Mouse (Mus musculus) CH12.LX (cell line): ENCODE measurements around the gene Bcl11a.

Source experiments
- CTCF ChIP-seq, 2 experiments: IDR thresholded peaks in 1 of 2; conservative IDR thresholded peaks in 1 of 2; 2 replicates each; pipeline ENCODE4 v1.5.1; 2011 to 2012; ENCODE audit warnings: low read depth in 2 of 2, low read length in 2 of 2, improper control_type of control experiment in 1 of 2, inconsistent platforms in 1 of 2, mild to moderate bottlenecking in 1 of 2, moderate library complexity in 1 of 2
- EP300 ChIP-seq: IDR thresholded peaks from 2 replicates; pipeline ENCODE4 v1.6.1; 2011; ENCODE audit warnings: low read length, improper control_type of control experiment
- GABPA ChIP-seq: IDR thresholded peaks from 2 replicates; pipeline ENCODE4 v1.6.1; 2012; ENCODE audit warnings: low read depth, low read length, improper control_type of control experiment, inconsistent platforms; ENCODE audit not compliant: insufficient replicate concordance
- IRF4 ChIP-seq: IDR thresholded peaks from 2 replicates; pipeline ENCODE4 v1.6.1; 2014; ENCODE audit warnings: low read depth, mild to moderate bottlenecking, inconsistent platforms, low read length, improper control_type of control experiment
- JUND ChIP-seq: conservative IDR thresholded peaks from 2 replicates; pipeline ENCODE4 v1.6.1; 2011; ENCODE audit warnings: low read depth, low read length, improper control_type of control experiment
- KAT2A ChIP-seq: IDR thresholded peaks from 2 replicates; pipeline ENCODE4 v1.6.1; 2012; ENCODE audit warnings: low read length, improper control_type of control experiment, inconsistent platforms; ENCODE audit not compliant: insufficient replicate concordance
- MAX ChIP-seq: IDR thresholded peaks from 2 replicates; pipeline ENCODE4 v1.6.1; 2011; ENCODE audit warnings: low read length, improper control_type of control experiment
- NELFE ChIP-seq: IDR thresholded peaks from 2 replicates; pipeline ENCODE4 v1.6.1; 2011; ENCODE audit warnings: low read depth, low read length, improper control_type of control experiment
- POLR2A ChIP-seq: IDR thresholded peaks from 2 replicates; pipeline ENCODE4 v1.6.1; 2011; ENCODE audit warnings: low read depth, mild to moderate bottlenecking, improper control_type of control experiment, low read length
- RAD21 ChIP-seq: IDR thresholded peaks from 2 replicates; pipeline ENCODE4 v1.6.1; 2011; ENCODE audit warnings: low read depth, mild to moderate bottlenecking, low read length, improper control_type of control experiment, moderate library complexity
- SIN3A ChIP-seq: IDR thresholded peaks from 2 replicates; pipeline ENCODE4 v1.6.1; 2012; ENCODE audit warnings: low read length, improper control_type of control experiment, inconsistent platforms
- UBTF ChIP-seq: IDR thresholded peaks from 2 replicates; pipeline ENCODE4 v1.6.1; 2012; ENCODE audit warnings: low read depth, mild to moderate bottlenecking, inconsistent platforms, low read length, improper control_type of control experiment, moderate library complexity
- USF1 ChIP-seq: IDR thresholded peaks from 2 replicates; pipeline ENCODE4 v1.6.1; 2014; ENCODE audit warnings: low read depth, mild to moderate bottlenecking, inconsistent platforms, low read length, improper control_type of control experiment
- ZC3H11A ChIP-seq: IDR thresholded peaks from 2 replicates; pipeline ENCODE4 v1.6.1; 2012; ENCODE audit warnings: low read depth, mild to moderate bottlenecking, inconsistent platforms, low read length, improper control_type of control experiment

GRCm38 (mm10) chr11:24060428-24060827 lies 17.4 kb upstream of the Bcl11a start:
- no peak for TF ChIP-seq JUND
- no peak for TF ChIP-seq POLR2A
- no peak for TF ChIP-seq MAX
- TF ChIP-seq CTCF (conservative IDR thresholded peaks at IDR 0.05 in 1 of 2, IDR thresholded peaks at IDR 0.05 in 1 of 2; ENCODE audit: low read depth in 2 of 2, low read length in 2 of 2) = no peak
- no peak for TF ChIP-seq USF1
- no peak for TF ChIP-seq EP300
- TF ChIP-seq KAT2A = no peak
- no peak for TF ChIP-seq NELFE
- no peak for TF ChIP-seq IRF4
- no peak for TF ChIP-seq GABPA
- TF ChIP-seq SIN3A = no peak
- no peak for TF ChIP-seq ZC3H11A
- TF ChIP-seq RAD21 = no peak
- no peak for TF ChIP-seq UBTF
